Mouse (Mus musculus) CD4-positive, CD25-positive, alpha-beta regulatory T cell, adult 4 months (primary cell): ENCODE measurements around the gene Sipa1l3. TPM values are rescaled to one million over a fixed set of nuclear protein-coding genes. Genes with fewer than 3 reads are reported as not detected.

Experiments
- ATAC-seq: one replicate; pipeline ENCODE4 v1.8.0; 2017
- polyA plus RNA-seq, 2 experiments: library from polyadenylated mRNA; unstranded; fragments of 100-300 nt; shearing (Covaris generic); gene quantifications; one replicate each; pipeline ENCODE4 v1.2.1; 2017

Gene Sipa1l3
- polyA plus RNA-seq, 2 experiments from 2014 or later = 4.3 to 5.6 TPM

- ATAC-seq = no peak
These were observed 107.1 kb downstream of the Sipa1l3 start for GRCm38 (mm10) chr7:29411216-29411816.

GRCm38 (mm10) chr7:29410402-29410801 is 108.0 kb downstream of the Sipa1l3 start:
- ATAC-seq = no peak

- ATAC-seq = no peak
These were observed 111.6 kb downstream of the Sipa1l3 start for GRCm38 (mm10) chr7:29406855-29407254.

- ATAC-seq = no peak
These were observed 114.3 kb downstream of the Sipa1l3 start for GRCm38 (mm10) chr7:29404126-29404525.

- ATAC-seq = no peak
These were observed 116.4 kb downstream of the Sipa1l3 start for GRCm38 (mm10) chr7:29402015-29402414.

GRCm38 (mm10) chr7:29400451-29400850 is 118.0 kb downstream of the Sipa1l3 start:
- ATAC-seq = no peak

GRCm38 (mm10) chr7:29399056-29399455 is 119.4 kb downstream of the Sipa1l3 start:
- no peak for ATAC-seq

GRCm38 (mm10) chr7:29397486-29397885 is 121.0 kb downstream of the Sipa1l3 start:
- ATAC-seq = no peak

GRCm38 (mm10) chr7:29396943-29397340 is 121.5 kb downstream of the Sipa1l3 start:
- ATAC-seq = no peak

- no peak for ATAC-seq
These were observed 122.1 kb downstream of the Sipa1l3 start for GRCm38 (mm10) chr7:29396216-29396942.

GRCm38 (mm10) chr7:29395179-29395578 is 123.3 kb downstream of the Sipa1l3 start:
- ATAC-seq = no peak

GRCm38 (mm10) chr7:29393292-29393691 is 125.1 kb downstream of the Sipa1l3 start:
- no peak for ATAC-seq

- ATAC-seq = no peak
These were observed 125.6 kb downstream of the Sipa1l3 start for GRCm38 (mm10) chr7:29392805-29393204.

- no peak for ATAC-seq
These were observed 126.5 kb downstream of the Sipa1l3 start for GRCm38 (mm10) chr7:29391761-29392512.

GRCm38 (mm10) chr7:29391112-29391760 is 127.2 kb downstream of the Sipa1l3 start:
- no peak for ATAC-seq

- no peak for ATAC-seq
These were observed 128.2 kb downstream of the Sipa1l3 start for GRCm38 (mm10) chr7:29390234-29390633.

GRCm38 (mm10) chr7:29387524-29388068 is 130.8 kb downstream of the Sipa1l3 start:
- no peak for ATAC-seq

GRCm38 (mm10) chr7:29386349-29386748 is 132.1 kb downstream of the Sipa1l3 start:
- ATAC-seq = no peak

GRCm38 (mm10) chr7:29385791-29386190 is 132.7 kb downstream of the Sipa1l3 start:
- ATAC-seq = no peak

GRCm38 (mm10) chr7:29383255-29383654 is 135.2 kb downstream of the Sipa1l3 start:
- ATAC-seq = no peak

GRCm38 (mm10) chr7:29381466-29382040 is 136.9 kb downstream of the Sipa1l3 start:
- no peak for ATAC-seq

GRCm38 (mm10) chr7:29374054-29374453 is 144.4 kb downstream of the Sipa1l3 start:
- no peak for ATAC-seq
